Mouse (Mus musculus): ENCODE measurements around the gene Lif. TPM values are rescaled to one million over a fixed set of nuclear protein-coding genes. Genes with fewer than 3 reads are reported as not detected.
A peak's percentile ranks its signal among the peaks of the same experiment; 100 is the strongest.

Lif gene
- polyA plus RNA-seq, 1 experiment from 2014 or later, result 0.57 TPM

- Histone ChIP-seq H3K9ac (replicated peaks; ENCODE audit: low read depth) (no peak overlapping the region), H3K4me2 (replicated peaks; ENCODE audit: low read depth, low read length) (no peak overlapping the region), H3K4me1 (ENCODE audit: insufficient read depth, low read depth, low read length) (peaks cover 19% of the 10 kb centered on the region), H3K4me3 (ENCODE audit: low read depth, low read length) (no peak overlapping the region), H3K27ac (ENCODE audit: low read length) (no peak overlapping the region), H3K36me3 (ENCODE audit: insufficient read depth, low read length) (no peaks in the 10 kb centered on the region), H3K9me3 (ENCODE audit: low read length) (no peaks in the 10 kb centered on the region), H3K27me3 (replicated peaks; ENCODE audit: insufficient read depth, low read length) (no peaks in the 10 kb centered on the region)
- TF ChIP-seq CTCF (IDR thresholded peaks at IDR 0.05), result no peak
- no peak for TF ChIP-seq EP300 (IDR thresholded peaks at IDR 0.05)
- WGBS, result 47% methylated on average over 5 of the region's 5 CpGs
- ATAC-seq (no peak), DNase-seq (ENCODE audit: low spot score) (no peak)
Measured at GRCm38 (mm10) chr11:4257756-4258155, 399 bp downstream of the Lif start.

GRCm38 (mm10) chr11:4258657-4259082, 1.3 kb downstream of the Lif start:
- Histone ChIP-seq H3K27me3 (replicated peaks; ENCODE audit: insufficient read depth, low read length) (no peaks in the 10 kb centered on the region), H3K9ac (replicated peaks; ENCODE audit: low read depth) (no peak overlapping the region), H3K9me3 (ENCODE audit: low read length) (no peaks in the 10 kb centered on the region), H3K36me3 (ENCODE audit: insufficient read depth, low read length) (no peaks in the 10 kb centered on the region), H3K4me3 (ENCODE audit: low read depth, low read length) (no peak overlapping the region), H3K4me1 (ENCODE audit: insufficient read depth, low read depth, low read length) (peaks cover 19% of the 10 kb centered on the region), H3K27ac (ENCODE audit: low read length) (no peak overlapping the region), H3K4me2 (replicated peaks; ENCODE audit: low read depth, low read length) (peak overlapping the region; percentile 37; the same call in 1 of the 2 replicates)
- DNase-seq (ENCODE audit: low spot score), result peak; percentile 82
- ATAC-seq, result peak; percentile 42
- no peak for TF ChIP-seq EP300 (IDR thresholded peaks at IDR 0.05)
- peak; percentile 97 for TF ChIP-seq CTCF (IDR thresholded peaks at IDR 0.05)
- WGBS, result under 1% methylated on average over 7 of the region's 7 CpGs

DNA sequence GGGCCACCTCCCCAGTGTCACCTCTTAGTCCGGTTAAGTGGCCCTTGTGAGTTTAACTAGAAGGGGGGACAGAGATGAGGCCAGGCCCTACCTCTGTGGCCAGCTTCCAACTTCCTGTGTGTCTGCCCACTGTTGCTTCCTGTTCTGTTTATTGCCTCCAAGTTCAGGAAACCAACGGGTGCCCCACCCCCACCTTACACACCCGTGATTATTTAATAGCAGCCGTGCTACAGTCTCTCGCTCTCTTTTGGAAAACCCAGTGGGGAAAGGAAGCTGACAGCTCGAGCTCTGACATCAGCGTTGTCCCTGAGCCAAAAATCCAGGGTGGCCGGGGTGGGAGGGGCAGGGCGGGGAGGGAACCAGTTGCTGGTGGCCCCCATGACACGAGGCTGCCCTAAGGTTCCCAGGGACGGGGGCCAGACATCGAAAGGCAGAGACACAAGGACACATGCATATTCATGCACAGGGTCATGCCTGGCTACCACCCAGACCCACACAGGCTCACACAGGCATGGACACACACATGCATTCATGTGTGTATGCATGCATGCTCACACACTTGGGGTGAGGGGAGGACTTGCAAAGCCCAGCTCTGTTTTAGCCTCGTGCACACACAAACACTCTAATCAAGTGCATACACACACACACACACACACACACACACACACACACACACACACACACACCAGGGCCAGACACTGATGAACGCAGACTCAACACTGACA, 3.3 kb downstream of the Lif start:
- Histone ChIP-seq H3K36me3 (ENCODE audit: insufficient read depth, low read length) (no peaks in the 10 kb centered on the region), H3K27me3 (replicated peaks; ENCODE audit: insufficient read depth, low read length) (peaks cover 7% of the 10 kb centered on the region; the same call in 1 of the 2 replicates), H3K9me3 (ENCODE audit: low read length) (no peaks in the 10 kb centered on the region), H3K27ac (ENCODE audit: low read length) (peak overlapping the region; percentile 26; the same call in 1 of the 2 replicates), H3K4me3 (ENCODE audit: low read depth, low read length) (no peak overlapping the region), H3K4me1 (ENCODE audit: insufficient read depth, low read depth, low read length) (peaks cover 22% of the 10 kb centered on the region), H3K9ac (replicated peaks; ENCODE audit: low read depth) (no peak overlapping the region), H3K4me2 (replicated peaks; ENCODE audit: low read depth, low read length) (peak overlapping the region; percentile 40)
- peak; percentile 71; the same call in 1 of the 2 replicates for TF ChIP-seq EP300 (IDR thresholded peaks at IDR 0.05)
- no peak for TF ChIP-seq CTCF (IDR thresholded peaks at IDR 0.05)
- DNase-seq (ENCODE audit: low spot score) (peak; percentile 75), ATAC-seq (peak; percentile 38)
- WGBS, result 12% methylated on average over 14 of the region's 14 CpGs

DNA sequence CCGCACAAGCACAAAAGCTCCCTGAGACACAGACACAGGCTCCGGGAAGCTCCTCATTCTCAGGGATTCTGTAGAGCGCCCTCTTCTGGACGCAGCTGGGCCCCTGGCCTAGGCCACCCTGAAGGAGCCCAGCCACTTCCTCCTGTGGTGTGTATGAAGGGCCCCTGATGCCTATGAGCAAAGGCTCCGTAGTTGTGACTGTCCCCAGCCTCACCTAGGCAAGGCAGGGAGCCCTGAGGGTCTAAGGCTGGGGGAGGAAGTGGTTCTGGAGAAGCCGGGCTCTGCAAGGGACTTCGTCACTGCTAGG, 3.8 kb downstream of the Lif start:
- Histone ChIP-seq H3K27me3 (replicated peaks; ENCODE audit: insufficient read depth, low read length) (peaks cover 7% of the 10 kb centered on the region; the same call in 1 of the 2 replicates), H3K9ac (replicated peaks; ENCODE audit: low read depth) (no peak overlapping the region), H3K9me3 (ENCODE audit: low read length) (no peaks in the 10 kb centered on the region), H3K4me3 (ENCODE audit: low read depth, low read length) (no peak overlapping the region), H3K4me2 (replicated peaks; ENCODE audit: low read depth, low read length) (no peak overlapping the region), H3K27ac (ENCODE audit: low read length) (no peak overlapping the region), H3K4me1 (ENCODE audit: insufficient read depth, low read depth, low read length) (peaks cover 22% of the 10 kb centered on the region), H3K36me3 (ENCODE audit: insufficient read depth, low read length) (no peaks in the 10 kb centered on the region)
- 42% methylated on average over 7 of the region's 7 CpGs for WGBS
- ATAC-seq (peak; percentile 47), DNase-seq (ENCODE audit: low spot score) (peak; percentile 65)
- TF ChIP-seq CTCF (IDR thresholded peaks at IDR 0.05) (peak; percentile 76), EP300 (IDR thresholded peaks at IDR 0.05) (no peak)

DNA sequence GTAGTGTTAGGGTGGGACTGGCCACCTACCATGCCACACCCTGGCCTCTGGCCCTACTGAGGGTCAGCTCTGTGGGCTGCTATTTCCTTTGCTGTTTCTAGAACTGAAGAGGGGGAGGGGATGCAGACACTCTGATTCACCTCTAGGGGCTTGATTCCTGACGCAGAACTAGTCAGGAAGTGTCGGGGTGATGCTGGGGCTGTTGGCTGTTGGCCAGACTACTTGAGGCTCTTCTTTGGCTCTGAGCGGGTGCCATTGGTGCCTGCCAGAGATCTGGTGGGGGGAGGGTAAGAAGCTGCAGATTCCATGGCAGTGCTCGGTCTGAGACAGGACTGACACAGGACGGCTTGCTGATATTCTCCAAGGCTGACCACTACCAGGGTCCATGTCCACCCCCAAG, 4.6 kb downstream of the Lif start:
- ATAC-seq (peak; percentile 23), DNase-seq (ENCODE audit: low spot score) (peak; percentile 69)
- Histone ChIP-seq H3K4me3 (ENCODE audit: low read depth, low read length) (no peak overlapping the region), H3K27ac (ENCODE audit: low read length) (no peak overlapping the region), H3K9ac (replicated peaks; ENCODE audit: low read depth) (no peak overlapping the region), H3K4me1 (ENCODE audit: insufficient read depth, low read depth, low read length) (peaks cover 24% of the 10 kb centered on the region), H3K4me2 (replicated peaks; ENCODE audit: low read depth, low read length) (no peak overlapping the region), H3K36me3 (ENCODE audit: insufficient read depth, low read length) (no peaks in the 10 kb centered on the region), H3K27me3 (replicated peaks; ENCODE audit: insufficient read depth, low read length) (peaks cover 9% of the 10 kb centered on the region; the same call in 1 of the 2 replicates), H3K9me3 (ENCODE audit: low read length) (no peaks in the 10 kb centered on the region)
- 11% methylated on average over 5 of the region's 5 CpGs for WGBS
- TF ChIP-seq CTCF (IDR thresholded peaks at IDR 0.05) (peak; percentile 58), EP300 (IDR thresholded peaks at IDR 0.05) (no peak; the same call in 1 of the 2 replicates)

DNA sequence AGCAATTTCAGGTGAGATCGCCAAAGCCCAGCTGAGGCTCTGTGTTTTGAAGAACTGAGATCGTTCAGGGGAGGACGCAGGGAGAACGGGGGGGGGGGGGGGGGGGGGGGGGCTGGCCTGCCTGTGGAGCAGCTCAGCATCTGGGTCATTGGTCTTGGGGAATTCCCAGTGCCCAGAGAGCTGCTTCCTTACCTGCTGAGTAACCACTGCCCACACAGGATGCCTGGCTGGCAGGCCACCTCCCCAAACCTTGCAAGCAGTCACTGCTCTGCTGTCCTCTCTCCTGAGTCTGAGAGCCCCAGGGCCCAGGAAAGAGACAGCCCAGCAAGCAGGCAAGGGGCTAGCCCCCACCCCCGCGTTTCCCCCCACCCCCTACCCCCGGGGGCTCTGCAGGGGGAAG, 5.5 kb downstream of the Lif start:
- Histone ChIP-seq H3K36me3 (ENCODE audit: insufficient read depth, low read length) (no peaks in the 10 kb centered on the region), H3K27ac (ENCODE audit: low read length) (no peak overlapping the region), H3K9me3 (ENCODE audit: low read length) (no peaks in the 10 kb centered on the region), H3K4me1 (ENCODE audit: insufficient read depth, low read depth, low read length) (peaks cover 25% of the 10 kb centered on the region), H3K9ac (replicated peaks; ENCODE audit: low read depth) (no peak overlapping the region), H3K4me3 (ENCODE audit: low read depth, low read length) (no peak overlapping the region), H3K27me3 (replicated peaks; ENCODE audit: insufficient read depth, low read length) (peaks cover 18% of the 10 kb centered on the region), H3K4me2 (replicated peaks; ENCODE audit: low read depth, low read length) (no peak overlapping the region)
- WGBS, result 18% methylated on average over 4 of the region's 7 CpGs
- TF ChIP-seq EP300 (IDR thresholded peaks at IDR 0.05), result no peak
- no peak for TF ChIP-seq CTCF (IDR thresholded peaks at IDR 0.05)
- ATAC-seq (no peak), DNase-seq (ENCODE audit: low spot score) (no peak)
